Mouse (Mus musculus) liver, adult 2 months (tissue): ENCODE measurements at regions not wholly inside any gene's neighbourhood (a gene's known extent, or its start where the extent isn't known, plus 50 kb on each side); places are given as distances from the start of the nearest gene placed in this dataset.

Experiments used
- CTCF ChIP-seq: fragments of 200-500 bp; IDR thresholded peaks from 2 replicates; pipeline ENCODE4 v1.5.1; 2011; ENCODE audit warnings: low read depth, low read length, control low read depth
- POLR2A ChIP-seq: fragments of 200-500 bp; IDR thresholded peaks from 2 replicates; pipeline ENCODE4 v1.6.1; 2011; ENCODE audit warnings: low read length, control low read depth; ENCODE audit not compliant: insufficient read depth; ENCODE audit errors: extremely low read depth

- TF ChIP-seq CTCF (no peak), POLR2A (no peak)
Observed at GRCm38 (mm10) chr9:101401416-101401815, 149.8 kb upstream of the Ppp2r3a start.
